Mouse (Mus musculus): ENCODE results near the gene Slc2a6.

GRCm38 (mm10) chr2:26984179-26984578, 43.6 kb downstream of the Slc2a6 start:
- no peak for TF ChIP-seq CTCF (IDR thresholded peaks at IDR 0.05; ENCODE audit: low read depth)
- no peak for TF ChIP-seq EP300 (IDR thresholded peaks at IDR 0.05; ENCODE audit: low read depth)
